Mouse (Mus musculus): ENCODE results near the gene Rasa2. TPM values are rescaled to one million over a fixed set of nuclear protein-coding genes. Genes with fewer than 3 reads are reported as not detected.
A peak's percentile ranks its signal among the peaks of the same experiment; 100 is the strongest.

The Rasa2 gene
- total and polyA plus RNA-seq, 3 experiments = 9.5 to 11.3 TPM; not detected in 1

- H3K4me1 ChIP-seq (ENCODE audit: control insufficient read depth in 1 of 2, insufficient read depth in 2 of 2, low read length in 2 of 2) = peaks cover 8 to 22% of the 10 kb centered on the region in 2 experiments; a peak in 3 of 4 replicates
- DNase-seq (ENCODE audit: low read depth, low spot score) = peak; percentile 90
- H3K79me2 ChIP-seq (ENCODE audit: control insufficient read depth, insufficient read depth, low read length, poor library complexity) = no peaks in the 10 kb centered on the region
- peak overlapping the region; percentile 51 to 61 for H3K4me3 ChIP-seq (ENCODE audit: control insufficient read depth in 1 of 2, insufficient read depth in 1 of 2, low read depth in 2 of 2, low read length in 2 of 2)
- H3K27ac ChIP-seq (ENCODE audit: control insufficient read depth, low read depth, low read length) = peak overlapping the region; percentile 53; the same call in 1 of the 2 replicates
- peaks cover 0 to 23% of the 10 kb centered on the region in 2 experiments; a peak in 2 of 4 replicates for H3K36me3 ChIP-seq (ENCODE audit: control insufficient read depth in 1 of 2, insufficient read depth in 2 of 2, low read length in 2 of 2)
- TF ChIP-seq TBP (IDR thresholded peaks at IDR 0.05; ENCODE audit: low read depth, low read length) (peak; percentile 67), HCFC1 (IDR thresholded peaks at IDR 0.05; ENCODE audit: low read depth, low read length) (peak; percentile 57; the same call in 1 of the 2 replicates), BHLHE40 (IDR thresholded peaks at IDR 0.05; ENCODE audit: borderline replicate concordance, low read depth, low read length) (no peak), ZC3H11A (IDR thresholded peaks at IDR 0.05; ENCODE audit: low read depth, low read length) (peak; percentile 40), NELFE (IDR thresholded peaks at IDR 0.05; ENCODE audit: low read depth, low read length) (no peak), SMC3 (IDR thresholded peaks at IDR 0.05; ENCODE audit: low read depth, low read length) (peak; percentile 84), MAZ (IDR thresholded peaks at IDR 0.05; ENCODE audit: low read depth, low read length) (0 out of 2 replicates have a peak, but pooled peaks have one; percentile 19), POLR2A (IDR thresholded peaks at IDR 0.05; ENCODE audit: control insufficient read depth in 1 of 2, insufficient read depth in 1 of 2, low read depth in 1 of 2, low read length in 2 of 2, poor library complexity in 1 of 2) (peak in 1 of 2 experiments; percentile 53; a peak in 1 of 4 replicates), NRF1 (IDR thresholded peaks at IDR 0.05; ENCODE audit: insufficient read depth, low read depth, low read length, poor library complexity, severe bottlenecking) (no peak), CTCF (IDR thresholded peaks at IDR 0.05 in 2 of 3, conservative IDR thresholded peaks at IDR 0.05 in 1 of 3; ENCODE audit: control insufficient read depth in 1 of 3, insufficient read depth in 1 of 3, low read depth in 2 of 3, low read length in 3 of 3, poor library complexity in 1 of 3, severe bottlenecking in 1 of 3) (peak; percentile 61 to 96 (median 85)), MYC (IDR thresholded peaks at IDR 0.05; ENCODE audit: low read depth, low read length) (0 out of 2 replicates have a peak, but pooled peaks have one; percentile 11), CHD1 (IDR thresholded peaks at IDR 0.05; ENCODE audit: low read depth, low read length) (0 out of 2 replicates have a peak, but pooled peaks have one; percentile 3), SIN3A (IDR thresholded peaks at IDR 0.05; ENCODE audit: low read length) (no peak; the same call in 1 of the 2 replicates), RAD21 (IDR thresholded peaks at IDR 0.05; ENCODE audit: low read depth, low read length) (peak; percentile 58)
- H3K27me3 ChIP-seq (ENCODE audit: control insufficient read depth in 1 of 2, insufficient read depth in 2 of 2, low read length in 2 of 2) = no peaks in the 10 kb centered on the region
- peak overlapping the region; percentile 42 for H3K9ac ChIP-seq (ENCODE audit: control insufficient read depth, low read depth, low read length, poor library complexity, severe bottlenecking)
- H3K9me3 ChIP-seq (replicated peaks; ENCODE audit: insufficient read depth, low read length) = no peaks in the 10 kb centered on the region
These were observed 43.8 kb upstream of the Rasa2 start for GRCm38 (mm10) chr9:96675071-96675762.

GRCm38 (mm10) chr9:96674301-96674700 is 42.9 kb upstream of the Rasa2 start:
- Histone ChIP-seq H3K4me1 (ENCODE audit: control insufficient read depth in 1 of 2, insufficient read depth in 2 of 2, low read length in 2 of 2) (peaks cover 8 to 22% of the 10 kb centered on the region in 2 experiments; a peak in 3 of 4 replicates), H3K36me3 (ENCODE audit: control insufficient read depth in 1 of 2, insufficient read depth in 2 of 2, low read length in 2 of 2) (peaks cover 0 to 23% of the 10 kb centered on the region in 2 experiments; a peak in 2 of 4 replicates), H3K79me2 (ENCODE audit: control insufficient read depth, insufficient read depth, low read length, poor library complexity) (no peaks in the 10 kb centered on the region), H3K27ac (ENCODE audit: control insufficient read depth, low read depth, low read length) (no peak overlapping the region), H3K9me3 (replicated peaks; ENCODE audit: insufficient read depth, low read length) (no peaks in the 10 kb centered on the region), H3K9ac (ENCODE audit: control insufficient read depth, low read depth, low read length, poor library complexity, severe bottlenecking) (no peak overlapping the region), H3K27me3 (ENCODE audit: control insufficient read depth in 1 of 2, insufficient read depth in 2 of 2, low read length in 2 of 2) (no peaks in the 10 kb centered on the region), H3K4me3 (ENCODE audit: control insufficient read depth in 1 of 2, insufficient read depth in 1 of 2, low read depth in 2 of 2, low read length in 2 of 2) (no peak overlapping the region)
- DNase-seq (ENCODE audit: low read depth, low spot score) = no peak
- no peak for TF ChIP-seq JUND (IDR thresholded peaks at IDR 0.05; ENCODE audit: low read depth, low read length)
- no peak for TF ChIP-seq KAT2A (conservative IDR thresholded peaks at IDR 0.05; ENCODE audit: low read depth, low read length)
- TF ChIP-seq ZKSCAN1 (IDR thresholded peaks at IDR 0.05; ENCODE audit: low read depth, low read length) = no peak
- TF ChIP-seq MYC (IDR thresholded peaks at IDR 0.05; ENCODE audit: low read depth, low read length) = no peak
- TF ChIP-seq MAFK (IDR thresholded peaks at IDR 0.05; ENCODE audit: borderline replicate concordance, low read depth, low read length) = no peak
- no peak for TF ChIP-seq TAL1 (IDR thresholded peaks at IDR 0.05; ENCODE audit: low read length)
- TF ChIP-seq POLR2A (IDR thresholded peaks at IDR 0.05; ENCODE audit: control insufficient read depth in 1 of 2, insufficient read depth in 1 of 2, low read depth in 1 of 2, low read length in 2 of 2, poor library complexity in 1 of 2) = no peak
- TF ChIP-seq RAD21 (IDR thresholded peaks at IDR 0.05; ENCODE audit: low read depth, low read length) = no peak
- no peak for TF ChIP-seq SMC3 (IDR thresholded peaks at IDR 0.05; ENCODE audit: low read depth, low read length)
- TF ChIP-seq ZNF384 (IDR thresholded peaks at IDR 0.05; ENCODE audit: low read depth, low read length) = no peak
- TF ChIP-seq GABPA (IDR thresholded peaks at IDR 0.05; ENCODE audit: low read depth, low read length) = no peak
- no peak for TF ChIP-seq ZC3H11A (IDR thresholded peaks at IDR 0.05; ENCODE audit: low read depth, low read length)
- TF ChIP-seq NELFE (IDR thresholded peaks at IDR 0.05; ENCODE audit: low read depth, low read length) = no peak
- no peak for TF ChIP-seq USF1 (IDR thresholded peaks at IDR 0.05; ENCODE audit: low read depth, low read length)
- no peak for TF ChIP-seq ELF1 (IDR thresholded peaks at IDR 0.05; ENCODE audit: low read depth, low read length)
- no peak for TF ChIP-seq TCF12 (IDR thresholded peaks at IDR 0.05; ENCODE audit: low read depth, low read length)
- TF ChIP-seq ETS1 (IDR thresholded peaks at IDR 0.05; ENCODE audit: low read depth, low read length) = no peak
- TF ChIP-seq POLR2AphosphoS2 (IDR thresholded peaks at IDR 0.05; ENCODE audit: low read length) = no peak
- no peak for TF ChIP-seq EP300 (IDR thresholded peaks at IDR 0.05; ENCODE audit: low read depth in 1 of 2, low read length in 2 of 2)

Data from MEL (cell line).